Mouse (Mus musculus) adrenal gland, postnatal 10 days (tissue): Measurements from ENCODE around the gene Gm6096. TPM values are rescaled to one million over a fixed set of nuclear protein-coding genes. Genes with fewer than 3 reads are reported as not detected.
A peak's percentile ranks its signal among the peaks of the same experiment; 100 is the strongest.
"Not testable (repeated sequence)": the region's sequence is repeated elsewhere in the genome, so short reads cannot be mapped to it uniquely, and the experiment has no call there.

Experiments used
- DNase-seq: peaks from one replicate; pipeline ENCODE4 v3.0.0; 2021; ENCODE audit warnings: mixed read lengths
- long read RNA-seq, 2 experiments: library from polyadenylated mRNA; stranded (forward); transcript quantifications; one replicate each; pipeline ENCODE4 v2.0.0; 2021
- total RNA-seq, 2 experiments: library from RNA; stranded (reverse); gene quantifications; 2 replicates each; pipeline ENCODE4 v1.2.3; 2021

The Gm6096 gene
- not detected for total RNA-seq
- long read RNA-seq, experiment 1: 0 reads
- long read RNA-seq, experiment 2: 0 reads

- no peak for DNase-seq
Observed at GRCm38 (mm10) chr7:34250738-34251137, at the start of gene Gm6096. Gm6096 (plus strand) TSS chr7:34251038.

GRCm38 (mm10) chr7:34202147-34202546, 48.7 kb upstream of the Gm6096 start:
- DNase-seq: not testable (repeated sequence)

DNA sequence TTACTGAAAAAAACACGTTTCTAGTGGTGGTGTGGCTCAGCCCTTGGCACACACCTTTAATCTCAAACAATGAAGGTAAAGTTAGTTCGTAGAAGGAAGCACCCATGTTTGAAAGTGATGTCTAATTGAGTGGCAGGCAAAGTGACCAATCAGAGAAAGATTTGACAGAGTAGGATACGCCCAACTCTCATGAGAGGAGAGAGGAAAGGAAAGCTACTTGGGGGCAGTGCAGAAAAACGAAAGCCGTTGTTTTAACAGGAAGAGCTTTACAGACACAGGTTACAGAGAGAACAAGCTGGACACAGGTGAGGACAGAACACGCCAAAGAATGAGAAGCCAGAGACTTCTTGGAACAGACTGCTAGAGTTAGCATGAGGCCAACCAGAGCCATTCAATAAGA, 44.5 kb upstream of the Gm6096 start:
- DNase-seq: no peak

DNA sequence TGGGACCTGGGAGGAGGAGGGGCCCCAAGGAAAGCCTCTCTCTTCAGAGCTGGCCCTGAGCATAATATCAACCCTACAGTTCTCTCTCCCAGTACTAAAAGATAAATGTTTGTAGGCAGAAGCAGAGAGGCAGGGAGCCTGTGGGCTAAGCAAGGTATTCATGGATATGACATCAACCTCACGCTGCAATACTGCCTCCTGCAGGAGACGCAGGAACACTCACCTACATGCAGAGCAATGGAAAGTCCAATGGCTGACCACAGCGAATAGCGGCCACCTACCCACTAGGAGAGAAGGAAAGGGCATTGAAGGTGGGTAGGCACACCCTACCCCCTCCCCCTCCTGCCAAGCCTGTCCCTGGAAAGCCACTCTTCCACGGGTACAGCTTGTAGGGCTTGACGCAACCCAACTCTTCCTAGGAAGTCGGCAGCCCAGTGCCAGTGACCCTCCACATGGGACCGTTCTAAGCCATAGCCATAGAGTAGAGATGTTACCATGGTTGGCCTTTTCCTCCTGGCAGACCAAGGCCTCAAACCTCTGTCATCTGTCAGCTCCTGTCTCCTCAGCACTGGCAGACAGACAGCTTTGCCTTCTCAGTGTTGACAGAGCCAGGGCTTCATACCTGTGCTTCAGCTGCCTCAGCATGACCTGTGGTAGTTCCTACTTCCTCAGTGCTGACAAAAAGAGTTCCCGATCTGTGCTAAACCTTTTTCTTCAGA, 42.7 kb upstream of the Gm6096 start:
- no peak for DNase-seq

DNA sequence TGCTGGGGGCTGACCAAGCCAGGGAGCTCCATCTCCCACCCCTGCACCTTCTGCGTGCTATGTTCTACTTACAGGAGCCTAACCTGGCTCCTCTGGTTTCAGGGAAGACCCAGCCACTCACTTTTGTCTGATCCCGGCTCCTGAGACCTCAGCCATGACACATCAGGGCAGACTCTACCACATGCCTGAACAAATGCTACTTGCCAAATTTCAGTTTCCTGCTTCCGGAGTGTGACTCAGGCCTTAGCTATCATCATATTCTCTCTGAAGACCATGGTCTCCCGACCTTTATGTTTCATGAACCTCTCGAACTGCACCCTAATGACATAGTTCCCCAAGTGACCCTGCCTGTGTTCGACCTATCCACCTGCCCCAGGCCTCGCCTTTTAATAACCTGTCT, 37.6 kb upstream of the Gm6096 start:
- DNase-seq: no peak

- DNase-seq: no peak
Observed at GRCm38 (mm10) chr7:34214644-34215043, 36.2 kb upstream of the Gm6096 start.

DNA sequence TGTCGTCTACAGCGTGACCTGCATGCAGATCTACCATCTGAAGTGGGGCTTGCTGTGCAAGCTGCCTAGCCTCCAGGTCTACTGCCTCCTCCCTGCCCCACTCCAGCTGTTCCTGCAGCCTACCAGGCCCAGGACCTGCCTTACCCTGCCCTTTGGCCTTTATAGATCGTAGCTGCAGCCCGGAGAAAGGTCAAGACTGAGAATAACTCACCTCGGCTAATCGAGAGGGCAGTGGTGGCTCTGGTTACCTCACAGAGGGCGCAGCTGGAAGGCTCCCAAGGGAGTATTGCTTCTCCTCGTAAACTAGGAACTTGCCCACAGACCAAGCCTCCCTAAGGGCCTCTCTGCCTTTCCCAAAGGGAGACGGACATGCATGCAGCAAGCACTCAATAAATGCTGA, 35.4 kb upstream of the Gm6096 start:
- peak; percentile 32 for DNase-seq

GRCm38 (mm10) chr7:34216474-34216873, 34.4 kb upstream of the Gm6096 start:
- no peak for DNase-seq

DNA sequence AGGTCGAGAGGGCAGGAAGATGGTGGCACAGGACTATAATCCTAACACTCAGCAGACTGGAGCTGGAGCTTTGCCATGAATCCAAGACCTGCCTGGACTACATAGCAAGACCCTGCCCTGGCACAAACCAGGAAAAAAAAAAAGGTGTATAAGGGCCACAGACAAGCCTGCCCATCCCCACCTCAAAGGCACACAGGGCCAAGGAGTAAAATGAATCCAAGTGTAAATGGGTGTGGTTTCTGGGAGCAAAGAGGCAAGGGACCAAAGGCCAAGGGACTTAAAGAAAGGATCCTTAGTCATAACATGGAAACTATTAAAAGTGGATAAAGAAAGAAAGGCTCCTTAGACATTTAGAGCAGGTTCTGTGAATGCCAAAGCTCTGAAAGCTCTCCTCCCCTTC, 32.3 kb upstream of the Gm6096 start:
- no peak for DNase-seq

GRCm38 (mm10) chr7:34221594-34222250, 29.1 kb upstream of the Gm6096 start:
- DNase-seq: no peak

- no peak for DNase-seq
Observed at GRCm38 (mm10) chr7:34222340-34222739, 28.5 kb upstream of the Gm6096 start.

DNA sequence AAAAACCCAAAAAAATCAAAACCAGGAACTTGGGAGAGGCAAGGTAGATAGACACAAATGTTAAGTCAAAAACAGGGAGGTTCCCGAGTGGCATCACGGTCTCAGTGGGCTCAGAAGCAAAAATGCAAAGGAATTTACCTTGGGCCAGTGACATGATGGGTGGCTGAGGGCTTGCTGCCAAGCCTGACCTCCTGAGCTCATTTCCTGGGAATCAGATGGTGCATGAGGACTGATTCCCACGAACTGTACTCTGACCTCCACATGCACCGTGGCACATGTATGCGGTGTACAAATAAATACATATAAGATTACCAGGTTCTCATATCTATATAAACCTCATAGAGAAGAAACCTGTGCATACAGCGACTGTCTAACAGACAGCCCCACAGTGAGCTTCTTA, 26.5 kb upstream of the Gm6096 start:
- peak; percentile 28 for DNase-seq

GRCm38 (mm10) chr7:34226086-34226485, 24.8 kb upstream of the Gm6096 start:
- no peak for DNase-seq

DNA sequence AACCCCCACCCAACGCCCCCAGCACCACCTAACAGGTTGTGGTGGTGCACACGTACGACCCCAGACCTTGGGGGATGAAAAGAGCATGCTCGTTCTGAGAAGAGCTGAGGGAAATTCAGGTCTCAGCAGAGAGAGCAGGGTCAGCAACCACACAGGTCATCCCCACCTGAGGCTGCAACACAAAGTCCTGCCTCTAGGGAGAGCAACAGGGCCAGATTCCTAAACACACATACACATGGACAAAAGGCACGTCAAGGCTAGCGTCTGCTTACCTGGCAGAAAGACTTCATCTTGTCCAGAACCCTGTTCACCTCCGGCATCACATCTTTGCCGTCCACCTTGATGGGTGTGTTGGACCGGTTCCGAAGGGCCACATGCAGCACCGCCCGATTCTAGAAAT, 24.0 kb upstream of the Gm6096 start:
- DNase-seq: no peak

GRCm38 (mm10) chr7:34228641-34229040, 22.2 kb upstream of the Gm6096 start:
- DNase-seq: peak; percentile 71

DNA sequence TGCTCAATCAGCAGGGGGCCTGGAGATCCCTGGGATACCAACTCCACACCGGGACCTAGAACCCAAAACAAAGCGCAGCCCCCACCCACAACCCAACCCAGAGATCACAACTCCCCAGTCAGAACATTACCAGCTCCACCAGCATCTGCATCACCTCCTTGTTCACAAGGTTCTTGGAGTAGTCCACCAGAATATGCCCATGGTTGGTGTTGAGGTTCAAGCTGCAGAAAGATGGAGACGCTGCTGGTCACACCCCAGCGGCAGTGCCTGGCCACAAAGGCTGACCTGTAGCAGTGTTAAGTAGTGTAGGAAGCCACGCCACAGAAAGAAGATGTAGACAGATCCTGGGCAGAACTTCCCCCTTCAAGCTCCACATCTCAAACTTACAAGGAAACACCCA, 21.7 kb upstream of the Gm6096 start:
- no peak for DNase-seq

DNA sequence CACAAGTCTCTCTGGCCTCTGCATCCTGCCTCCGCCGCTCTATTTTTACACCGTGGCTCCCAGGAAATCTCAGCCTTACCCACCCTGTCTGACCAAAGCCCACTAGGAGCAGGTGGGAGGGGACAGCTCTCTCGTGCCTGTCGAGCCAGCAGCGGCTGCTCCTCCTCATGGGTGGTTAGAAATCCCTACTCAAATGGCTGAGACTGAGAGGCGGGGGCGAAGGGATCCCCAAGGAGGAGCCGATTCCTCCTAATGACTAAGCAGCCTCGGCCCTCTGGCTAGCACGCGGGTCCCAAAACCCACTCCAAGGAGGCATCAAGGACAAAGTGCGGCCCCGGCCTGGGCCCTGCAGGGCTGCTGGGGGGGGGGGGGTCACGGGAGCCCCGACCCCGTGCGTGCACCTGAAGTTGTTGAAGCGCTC, 21.1 kb upstream of the Gm6096 start:
- DNase-seq: peak; percentile 63

DNA sequence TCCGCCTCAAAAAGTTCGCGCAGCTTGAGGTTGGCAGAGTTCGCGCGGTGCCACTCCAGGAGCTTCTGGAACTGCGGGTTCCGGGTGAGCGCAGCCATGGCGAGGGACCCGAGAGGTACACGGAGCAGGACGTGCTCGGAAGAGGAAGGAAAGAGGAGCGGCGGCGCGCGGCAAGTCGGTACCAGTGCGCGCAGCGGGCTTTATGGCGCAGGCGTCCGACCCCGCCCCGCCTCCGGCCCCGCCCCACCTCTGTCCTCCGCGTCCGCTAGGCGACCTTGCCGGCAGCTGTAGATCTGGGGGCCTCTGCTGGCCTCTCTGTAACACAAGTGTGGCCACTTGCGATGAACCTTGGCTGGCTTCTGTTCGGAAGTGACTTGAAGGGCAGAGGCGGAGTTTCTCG, 20.7 kb upstream of the Gm6096 start, which contains the start of gene Gpi1:
Gene Gpi1 (minus strand): TSS at position 221 of the 400 bp plus-strand sequence.
- DNase-seq: peak; percentile 90

DNA sequence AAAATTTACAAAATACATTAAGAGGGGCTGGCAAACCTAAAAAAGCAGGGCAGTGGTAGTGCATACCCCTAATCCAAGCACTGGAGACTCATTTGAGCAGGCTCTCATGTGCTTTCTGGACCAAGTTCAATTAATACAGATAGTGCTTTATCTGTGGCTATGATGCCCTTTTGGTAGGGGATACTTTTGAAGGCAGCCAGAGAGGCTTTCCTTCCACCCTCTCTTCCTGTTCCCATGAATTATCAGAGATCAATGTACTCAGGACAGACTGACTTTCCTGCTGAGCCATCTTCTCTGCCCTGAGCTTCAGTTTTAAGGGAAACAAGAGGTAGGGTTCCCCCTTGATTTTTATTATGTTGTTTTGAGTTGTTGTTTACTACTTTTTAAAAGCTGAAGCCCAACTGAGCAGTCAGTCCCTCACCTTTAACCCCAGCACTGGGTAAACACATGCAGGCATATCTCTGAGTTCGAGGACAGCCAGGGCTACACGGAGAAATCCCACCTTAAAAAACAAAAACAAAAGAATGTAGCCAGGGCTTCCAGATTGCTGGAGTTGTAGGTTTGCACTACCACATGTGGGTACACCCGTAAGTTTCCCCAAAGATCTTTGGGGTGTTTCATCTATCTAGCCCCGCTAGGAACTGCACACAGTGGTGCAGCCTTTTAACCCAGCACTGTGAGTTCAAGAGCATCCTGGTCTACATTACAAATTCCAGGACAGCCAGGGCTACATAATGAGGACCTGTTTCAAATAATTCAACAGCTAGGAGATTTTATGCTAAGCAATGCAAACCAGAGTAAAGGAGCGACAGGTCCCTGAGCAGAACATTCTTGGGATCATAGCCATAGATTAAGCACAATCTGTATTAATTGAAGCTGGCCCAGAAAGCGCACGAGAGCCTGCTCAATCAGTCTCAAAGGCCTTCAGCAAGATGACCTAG, 17.8 kb upstream of the Gm6096 start:
- no peak for DNase-seq

DNA sequence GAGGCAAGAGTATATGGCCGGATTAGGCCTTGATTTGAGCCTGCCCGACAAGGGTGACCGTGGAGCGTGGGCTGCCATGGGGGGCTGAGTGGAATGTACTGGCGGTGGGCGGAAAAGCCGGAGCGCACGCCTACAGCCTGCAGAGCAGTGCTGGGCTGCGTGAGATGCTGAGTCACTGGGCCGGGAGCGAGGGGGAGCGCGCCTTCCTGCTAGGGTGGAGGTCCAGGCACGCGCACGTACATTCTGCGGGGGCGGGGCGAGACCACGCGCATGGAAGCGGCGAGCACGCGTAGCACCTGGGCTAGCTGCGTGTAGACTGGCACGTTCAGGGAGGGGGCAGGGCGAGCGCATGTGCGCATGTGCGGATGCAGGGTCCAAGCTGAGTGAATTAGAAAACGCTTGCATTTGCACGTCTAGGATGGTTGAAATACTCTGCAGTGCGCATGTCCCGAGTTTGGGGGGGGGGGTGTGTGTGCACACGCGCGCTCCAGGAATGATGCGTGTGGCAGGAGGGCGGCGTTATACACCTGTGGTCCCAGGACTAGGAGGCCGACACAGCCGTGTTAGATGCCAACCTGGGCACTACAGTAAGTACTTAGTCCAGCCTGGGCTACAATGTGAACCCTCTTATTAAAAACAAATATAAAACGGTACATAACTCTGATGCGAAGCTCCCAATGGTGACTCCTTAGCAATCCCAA, 16.8 kb upstream of the Gm6096 start:
- peak; percentile 99 for DNase-seq

GRCm38 (mm10) chr7:34234610-34235561, 16.0 kb upstream of the Gm6096 start:
- no peak for DNase-seq
